Mouse (Mus musculus) brain, embryonic 14.5 days (tissue): Measurements from ENCODE around the gene Hoxb3. TPM values are rescaled to one million over a fixed set of nuclear protein-coding genes. Genes with fewer than 3 reads are reported as not detected.

ENCODE experiments used
- DNase-seq: peaks from one replicate; pipeline ENCODE4 v3.0.0-alpha.2; 2011; ENCODE audit warnings: low read depth
- CTCF ChIP-seq: fragments of 200-500 bp; IDR thresholded peaks from 2 replicates; pipeline ENCODE4 v1.5.1; 2012; ENCODE audit warnings: inconsistent platforms, mild to moderate bottlenecking, moderate library complexity, borderline replicate concordance; ENCODE audit not compliant: insufficient read depth, insufficient read length; ENCODE audit errors: extremely low read depth
- POLR2A ChIP-seq: fragments of 200-500 bp; IDR thresholded peaks from 2 replicates; pipeline ENCODE4 v1.6.1; 2012; ENCODE audit warnings: mild to moderate bottlenecking, inconsistent platforms, borderline replicate concordance; ENCODE audit not compliant: poor library complexity, insufficient read depth, insufficient read length, severe bottlenecking; ENCODE audit errors: extremely low read depth
- polyA plus RNA-seq: library from polyadenylated mRNA; depleted of rRNA; stranded (reverse); fragments of >200 nt; gene quantifications from 2 replicates; pipeline ENCODE4 v1.2.3, GENCODE M21; 2012

The Hoxb3 gene
- polyA plus RNA-seq, 1 experiment, result 41.7 TPM

GRCm38 (mm10) chr11:96306183-96306907 lies 16.8 kb upstream of the Hoxb3 start:
- TF ChIP-seq POLR2A (no peak), CTCF (no peak)
- no peak for DNase-seq

- TF ChIP-seq CTCF (no peak), POLR2A (no peak)
- no peak for DNase-seq
Measured at GRCm38 (mm10) chr11:96306908-96307269, 16.2 kb upstream of the Hoxb3 start.

- TF ChIP-seq CTCF (no peak), POLR2A (no peak)
- no peak for DNase-seq
Measured at GRCm38 (mm10) chr11:96308763-96309162, 14.4 kb upstream of the Hoxb3 start.

GRCm38 (mm10) chr11:96309288-96309687 lies 13.8 kb upstream of the Hoxb3 start:
- TF ChIP-seq POLR2A (no peak), CTCF (no peak)

GRCm38 (mm10) chr11:96310183-96310938 lies 12.8 kb upstream of the Hoxb3 start:
- no peak for DNase-seq
- TF ChIP-seq CTCF (no peak), POLR2A (no peak)

More at GRCm38 (mm10) chr11:96309288-96309687, 13.8 kb upstream of the Hoxb3 start:
- no peak for DNase-seq

- no peak for DNase-seq
- no peak for TF ChIP-seq CTCF
- TF ChIP-seq POLR2A, result no peak
Measured at GRCm38 (mm10) chr11:96311097-96311496, 12.0 kb upstream of the Hoxb3 start.

- DNase-seq, result peak; percentile 82
- TF ChIP-seq CTCF (peak; percentile 85), POLR2A (no peak)
Measured at GRCm38 (mm10) chr11:96311520-96312417, 11.4 kb upstream of the Hoxb3 start.

- no peak for TF ChIP-seq CTCF
- TF ChIP-seq POLR2A, result no peak
- DNase-seq, result no peak
Measured at GRCm38 (mm10) chr11:96313134-96313533, 10.0 kb upstream of the Hoxb3 start.

GRCm38 (mm10) chr11:96313806-96314428 lies 9.2 kb upstream of the Hoxb3 start:
- TF ChIP-seq CTCF (no peak), POLR2A (no peak)
- no peak for DNase-seq

- no peak for DNase-seq
- TF ChIP-seq CTCF (no peak), POLR2A (no peak)
Measured at GRCm38 (mm10) chr11:96314671-96315343, 8.3 kb upstream of the Hoxb3 start.
